Mouse (Mus musculus) adrenal gland, adult 18-20 months (tissue): ENCODE results near the gene Atp2a3. TPM values are rescaled to one million over a fixed set of nuclear protein-coding genes. Genes with fewer than 3 reads are reported as not detected.
A peak's percentile ranks its signal among the peaks of the same experiment; 100 is the strongest.

Experiments
- DNase-seq, 2 experiments: peaks; one replicate each; pipeline ENCODE4 v3.0.0; 2021 to 2022; ENCODE audit warnings: low spot score in 2 of 2
- total RNA-seq, 2 experiments: library from RNA; stranded (reverse); gene quantifications; 1 replicate in 1 of 2; 2 replicates in 1 of 2; pipeline ENCODE4 v1.2.3; 2021

The Atp2a3 gene
- total RNA-seq, 2 experiments from 2014 or later, result 8.6 to 10.2 TPM

DNA sequence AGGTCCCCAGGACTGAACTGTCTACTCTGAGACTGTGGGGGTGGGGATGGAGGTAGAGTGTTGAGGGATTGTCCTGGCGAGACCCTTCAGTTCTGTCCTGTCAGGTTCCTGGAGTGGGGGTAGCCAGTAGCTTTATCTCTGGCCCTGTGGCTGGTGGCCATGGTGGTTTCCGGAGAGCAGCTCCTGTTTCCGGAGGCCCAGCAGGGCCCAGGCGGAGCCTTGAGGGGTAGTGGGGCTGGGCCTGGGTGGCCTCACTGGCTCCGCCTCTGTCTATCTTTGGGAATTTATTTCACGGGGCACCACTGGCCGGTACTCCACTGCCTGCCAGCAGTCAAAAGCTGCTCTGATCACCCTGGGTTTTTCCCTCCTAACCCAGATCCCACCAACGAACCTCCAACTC, 37.8 kb downstream of the Atp2a3 start, which contains the start of gene P2rx1:
P2rx1 (plus strand) TSS at position 333 of the 400 bp plus-strand sequence.
- DNase-seq, result no peak

DNA sequence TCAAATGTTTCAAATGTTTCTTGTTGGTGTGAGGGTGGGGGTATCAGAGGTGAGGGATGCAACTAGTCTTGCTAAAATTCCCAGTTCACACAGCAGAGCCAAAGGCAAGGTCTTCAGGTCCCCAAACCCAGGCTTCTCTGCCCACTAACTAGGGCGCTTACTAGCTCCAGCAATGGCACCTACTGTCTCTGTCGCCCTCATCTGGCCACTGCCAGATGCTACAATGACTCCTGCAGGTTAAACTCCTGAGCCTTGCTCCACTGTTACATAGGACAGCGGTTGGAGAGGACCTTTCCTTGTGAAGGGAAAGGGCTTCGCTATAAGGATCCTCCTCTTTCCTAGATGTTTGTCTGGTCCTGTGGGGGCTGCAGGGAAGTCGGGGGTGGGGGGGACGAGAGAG, 40.1 kb downstream of the Atp2a3 start:
- DNase-seq, result peak; percentile 53 to 73

DNA sequence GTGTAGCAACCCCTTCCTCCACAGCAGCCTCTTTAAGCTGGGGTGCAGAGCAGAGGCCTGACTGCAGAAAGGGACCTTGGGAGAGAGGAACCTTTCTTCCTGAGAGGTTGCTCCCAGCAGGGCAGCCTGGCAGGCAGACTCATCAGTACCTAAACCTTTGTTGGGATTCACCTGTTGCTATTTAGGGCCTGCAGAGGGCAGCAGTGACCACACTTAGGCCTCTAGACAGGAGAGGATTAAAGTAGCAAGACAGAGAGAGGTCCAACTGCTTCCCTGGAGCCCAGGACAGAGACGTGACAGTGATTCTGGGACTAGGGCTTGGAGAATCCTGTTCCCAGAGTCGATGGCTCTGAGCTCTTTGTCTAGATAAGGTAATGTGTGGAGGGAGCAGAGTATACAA, 45.4 kb downstream of the Atp2a3 start:
- peak; percentile 44 to 50 for DNase-seq

DNA sequence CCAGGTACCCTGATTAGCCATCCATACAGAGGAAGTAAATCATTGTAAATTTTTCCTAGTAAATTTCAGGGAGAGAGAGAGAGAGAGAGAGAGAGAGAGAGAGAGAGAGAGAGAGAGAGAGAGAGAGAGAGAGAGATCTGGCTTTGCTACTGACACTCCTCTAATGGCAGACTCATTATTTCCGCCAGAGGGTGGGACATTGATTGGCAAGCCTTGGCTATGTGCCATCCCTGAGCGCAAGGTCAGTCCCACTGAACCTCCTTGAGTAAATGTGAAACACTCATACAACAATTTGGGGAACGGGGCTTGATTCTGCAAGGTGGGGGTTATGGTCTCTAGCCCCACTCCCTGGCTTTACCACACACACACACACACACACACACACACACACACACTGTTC, 46.1 kb downstream of the Atp2a3 start:
- DNase-seq, result no peak

DNA sequence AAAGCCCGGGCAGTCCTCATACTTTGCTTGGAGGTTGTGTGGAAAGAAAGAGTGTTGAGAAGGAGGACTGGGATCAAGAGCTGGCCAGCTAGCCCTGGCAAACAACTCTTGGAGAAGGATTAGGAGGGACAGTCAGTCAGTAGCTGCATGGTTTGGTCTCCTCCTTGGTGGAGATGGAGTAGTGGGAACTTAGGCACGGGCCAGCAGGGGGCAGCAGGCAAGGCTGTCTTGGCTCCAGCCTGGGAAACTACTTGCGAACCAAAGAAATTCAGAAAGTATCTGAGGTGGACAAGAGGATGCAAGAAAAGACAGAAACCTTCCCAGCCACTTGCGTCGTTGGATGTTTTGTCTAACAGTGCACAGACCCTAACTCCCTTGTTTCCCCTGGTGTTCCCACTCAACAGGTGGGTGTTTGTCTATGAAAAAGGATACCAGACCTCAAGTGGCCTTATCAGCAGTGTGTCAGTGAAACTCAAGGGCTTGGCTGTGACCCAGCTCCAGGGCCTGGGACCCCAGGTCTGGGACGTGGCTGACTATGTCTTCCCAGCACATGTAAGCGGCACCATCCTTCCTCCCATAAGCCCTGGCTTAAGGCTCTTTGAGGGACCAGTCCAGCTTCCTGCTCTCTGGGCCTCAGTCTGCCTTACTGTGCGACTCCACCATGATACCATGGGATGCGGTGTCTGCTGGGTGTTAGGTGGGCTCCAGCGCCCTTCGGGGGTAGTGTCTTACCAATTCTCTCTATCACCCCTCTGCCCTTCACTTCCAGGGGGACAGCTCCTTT, 46.9 kb downstream of the Atp2a3 start:
- peak; percentile 57 to 70 for DNase-seq

DNA sequence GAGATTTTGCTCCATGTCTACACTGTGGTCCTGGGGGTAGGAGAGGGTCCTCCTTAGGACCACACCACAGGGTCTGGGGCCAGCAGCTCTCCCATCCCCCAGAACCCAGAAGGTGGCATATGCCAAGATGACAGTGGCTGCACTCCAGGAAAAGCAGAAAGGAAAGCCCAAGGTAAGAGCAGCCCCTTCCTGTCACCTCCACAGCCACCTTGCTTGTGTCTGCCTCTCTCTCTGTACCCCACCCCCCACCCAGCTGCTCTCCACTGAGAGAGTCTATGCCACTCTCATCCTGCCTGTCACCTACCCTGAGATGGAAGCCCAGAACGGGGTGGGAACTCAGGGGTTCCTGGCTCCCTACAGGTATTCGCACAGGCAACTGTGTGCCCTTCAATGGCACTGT, 47.9 kb downstream of the Atp2a3 start:
- no peak for DNase-seq

DNA sequence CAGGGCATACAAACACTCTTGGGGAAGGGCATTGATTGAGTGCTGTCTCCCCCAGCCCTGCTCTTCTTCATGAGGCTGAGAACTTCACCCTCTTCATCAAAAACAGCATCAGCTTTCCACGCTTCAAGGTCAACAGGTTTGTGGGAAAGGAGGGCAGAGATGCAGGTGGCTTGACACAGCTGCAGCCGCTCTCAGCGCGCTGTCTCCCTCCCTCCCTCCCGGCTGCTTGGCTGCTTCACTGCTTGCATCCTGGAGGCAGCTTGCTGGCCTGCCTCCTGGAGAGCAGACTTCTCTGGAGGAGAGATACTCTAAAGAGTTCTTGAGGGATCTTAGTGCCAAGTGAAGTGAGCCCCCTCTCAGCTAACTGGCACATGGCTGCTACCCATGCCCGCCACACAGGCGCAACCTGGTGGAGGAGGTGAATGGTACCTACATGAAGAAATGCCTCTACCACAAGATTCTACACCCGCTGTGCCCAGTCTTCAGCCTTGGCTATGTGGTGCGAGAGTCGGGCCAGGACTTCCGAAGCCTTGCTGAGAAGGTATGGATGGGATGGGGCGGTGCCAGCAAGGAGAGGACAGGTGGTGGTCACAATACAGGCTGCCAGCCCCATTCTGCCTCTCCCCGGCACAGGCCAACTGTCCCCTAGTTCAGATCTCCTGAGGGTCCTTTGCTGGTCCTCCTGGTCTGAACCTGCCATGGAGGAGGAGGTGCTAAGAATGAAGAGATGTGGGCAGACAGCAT, 48.7 kb downstream of the Atp2a3 start:
- DNase-seq, result no peak

DNA sequence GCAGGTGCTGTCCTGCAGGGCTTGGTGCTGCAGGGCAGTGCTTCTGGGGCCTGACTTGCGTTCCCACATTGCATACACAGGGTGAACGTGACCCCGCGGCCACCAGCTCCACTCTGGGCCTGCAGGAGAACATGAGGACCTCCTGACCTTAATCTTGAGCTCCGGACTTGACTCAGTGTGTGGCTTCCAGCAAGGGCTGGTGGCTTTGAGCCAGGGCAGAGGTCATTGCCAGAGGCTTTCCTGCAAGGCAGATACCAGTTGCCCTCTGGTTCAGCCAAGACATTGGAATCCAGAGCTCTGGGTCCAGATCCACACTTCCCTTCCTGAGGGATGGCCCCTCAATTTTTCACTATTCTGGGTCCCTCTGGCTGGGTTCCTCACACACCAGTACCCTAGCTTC, 53.0 kb downstream of the Atp2a3 start:
- DNase-seq, result no peak

DNA sequence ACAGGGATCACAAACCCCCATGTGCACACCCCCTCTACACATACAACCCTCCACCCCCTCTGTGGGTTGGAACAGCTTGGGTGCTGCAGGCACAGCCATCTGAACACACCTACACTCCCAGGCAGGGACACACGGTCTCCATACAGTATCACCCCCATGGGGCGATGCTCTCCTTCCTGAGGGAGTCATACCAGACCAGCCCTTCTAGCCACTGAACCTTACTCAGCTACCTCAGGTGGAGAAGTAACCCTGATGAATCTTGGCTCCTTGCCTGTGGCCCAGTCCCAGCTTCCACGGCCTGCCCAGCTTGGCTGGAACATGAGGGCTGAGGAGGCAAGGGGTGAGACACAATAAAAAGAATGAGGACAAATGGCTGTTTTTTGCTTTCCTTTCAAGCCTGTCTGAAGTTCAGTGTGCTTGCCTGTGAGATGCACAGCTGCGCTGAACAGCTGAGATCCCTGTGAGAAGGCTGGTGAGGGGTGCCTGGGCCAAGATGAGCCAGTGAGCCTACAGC, 53.9 kb downstream of the Atp2a3 start:
- DNase-seq, result no peak

DNA sequence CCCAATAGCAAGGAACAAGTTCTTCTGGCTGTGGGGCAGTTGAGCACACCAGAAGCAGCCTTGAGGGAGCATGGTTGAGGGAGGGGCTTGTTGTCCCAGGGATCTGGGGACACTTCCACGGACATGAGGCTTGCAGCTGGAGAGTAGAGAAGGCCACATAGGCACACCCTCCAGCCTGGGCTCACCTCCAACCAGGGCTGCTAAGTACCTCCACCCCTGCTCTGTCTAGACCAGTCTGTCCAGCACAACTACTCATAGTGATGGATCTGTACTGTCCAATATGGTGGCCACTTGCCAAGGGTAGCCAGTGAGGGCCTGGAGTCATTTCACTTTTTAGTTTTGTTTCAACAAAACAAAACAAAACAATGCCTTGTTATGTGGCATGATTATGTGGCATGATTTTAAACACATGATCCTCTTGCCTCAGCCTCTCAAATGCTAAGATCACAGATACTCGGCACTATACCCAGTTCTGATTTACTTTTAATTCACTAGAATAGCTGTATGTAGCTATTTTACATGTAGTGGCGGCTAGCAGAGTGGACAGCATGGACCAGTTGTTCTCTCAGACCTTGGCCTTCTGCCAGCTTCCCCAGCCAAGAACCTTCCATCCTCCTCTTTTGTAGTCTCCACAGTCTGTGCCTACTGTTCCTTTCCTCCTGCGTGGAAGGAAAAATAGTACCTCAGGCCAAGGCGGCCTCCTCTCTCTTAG, 54.6 kb downstream of the Atp2a3 start:
- peak in 1 of 2 experiments; percentile 54 for DNase-seq

DNA sequence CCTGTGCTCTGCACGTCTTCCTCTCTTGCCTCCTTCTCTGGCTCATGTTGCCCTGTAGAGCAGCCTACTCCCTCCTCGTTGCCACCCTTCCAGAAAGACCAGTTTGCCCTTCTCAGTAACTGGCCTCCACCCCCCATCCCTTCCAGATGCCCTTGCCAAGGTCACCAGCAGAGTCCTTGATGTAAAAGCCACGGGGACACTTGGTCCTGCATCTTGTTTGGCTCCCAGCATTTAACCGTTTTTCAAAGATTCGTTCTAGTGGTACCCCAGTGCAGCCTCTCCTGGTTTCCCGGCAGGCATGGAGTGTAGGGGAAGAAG, 55.1 kb downstream of the Atp2a3 start:
- no peak for DNase-seq

DNA sequence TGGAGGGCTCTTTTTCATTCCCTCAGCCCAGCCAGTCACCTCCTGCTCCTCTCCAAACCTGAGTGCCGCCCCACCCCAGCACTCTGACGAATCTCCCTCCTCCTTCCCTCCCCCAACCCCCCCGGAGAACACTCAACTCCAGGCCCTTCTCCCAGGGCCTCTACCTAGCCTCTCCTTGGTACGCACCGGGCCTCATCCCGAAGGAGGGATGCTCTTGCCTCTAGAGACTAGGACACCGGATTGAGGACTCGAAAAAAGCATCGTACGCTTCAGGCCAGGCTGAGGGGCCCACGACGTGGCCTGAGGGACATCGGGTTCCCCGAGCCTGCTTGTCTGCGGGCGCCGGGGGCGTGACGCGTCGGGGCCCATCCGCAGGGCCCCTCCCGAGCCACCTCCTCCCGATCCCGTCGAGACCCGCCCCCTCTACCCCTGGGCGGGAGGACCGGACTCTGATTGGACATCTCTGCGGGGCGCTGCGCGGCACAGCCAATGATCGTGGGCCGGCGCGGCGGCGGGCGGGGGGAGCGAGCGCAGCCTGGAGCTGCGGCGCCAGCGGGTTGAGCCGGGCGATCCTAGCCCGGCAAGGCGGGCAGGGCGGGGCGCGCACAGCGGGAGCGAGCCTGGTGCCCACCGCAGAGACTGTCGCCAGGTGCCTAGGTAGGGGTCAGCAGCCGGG, 57.6 kb downstream of the Atp2a3 start, which contains the start of gene Camkk1:
Camkk1 (plus strand) TSS at position 538 of the 676 bp plus-strand sequence.
- peak; percentile 92 to 94 for DNase-seq

DNA sequence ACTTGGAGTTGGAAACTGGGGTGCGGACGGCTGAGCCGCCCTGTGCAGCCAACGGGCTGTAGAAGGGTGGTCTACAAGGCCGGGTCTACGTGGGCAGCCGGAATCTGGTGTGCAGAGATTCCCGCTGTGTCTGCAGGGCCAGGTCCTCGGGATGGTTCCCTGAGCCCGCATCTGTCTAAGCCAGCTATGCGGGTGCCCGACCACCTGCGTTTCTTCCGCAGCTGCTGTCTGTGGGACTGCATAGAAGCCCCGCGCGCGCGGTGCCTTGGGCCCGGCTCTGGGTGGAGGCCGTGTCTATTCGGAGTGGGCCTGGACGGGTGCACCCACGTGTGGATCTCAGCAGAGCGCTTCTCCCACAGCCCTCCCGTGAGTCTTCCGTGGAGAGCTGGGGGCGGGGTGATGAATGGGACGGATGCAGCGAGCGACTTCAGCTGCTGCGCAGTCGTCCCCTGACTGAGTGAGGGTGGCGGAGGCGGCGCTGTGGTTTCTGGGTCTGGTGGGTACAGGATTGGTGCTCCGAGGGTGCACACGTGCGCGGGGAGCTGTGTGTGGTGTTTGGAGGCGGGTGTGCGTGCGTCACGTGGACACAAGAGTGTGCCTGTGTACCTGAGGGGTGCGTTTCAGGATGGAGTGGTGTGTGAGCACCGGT, 58.3 kb downstream of the Atp2a3 start:
- DNase-seq, result peak in 1 of 2 experiments; percentile 38

DNA sequence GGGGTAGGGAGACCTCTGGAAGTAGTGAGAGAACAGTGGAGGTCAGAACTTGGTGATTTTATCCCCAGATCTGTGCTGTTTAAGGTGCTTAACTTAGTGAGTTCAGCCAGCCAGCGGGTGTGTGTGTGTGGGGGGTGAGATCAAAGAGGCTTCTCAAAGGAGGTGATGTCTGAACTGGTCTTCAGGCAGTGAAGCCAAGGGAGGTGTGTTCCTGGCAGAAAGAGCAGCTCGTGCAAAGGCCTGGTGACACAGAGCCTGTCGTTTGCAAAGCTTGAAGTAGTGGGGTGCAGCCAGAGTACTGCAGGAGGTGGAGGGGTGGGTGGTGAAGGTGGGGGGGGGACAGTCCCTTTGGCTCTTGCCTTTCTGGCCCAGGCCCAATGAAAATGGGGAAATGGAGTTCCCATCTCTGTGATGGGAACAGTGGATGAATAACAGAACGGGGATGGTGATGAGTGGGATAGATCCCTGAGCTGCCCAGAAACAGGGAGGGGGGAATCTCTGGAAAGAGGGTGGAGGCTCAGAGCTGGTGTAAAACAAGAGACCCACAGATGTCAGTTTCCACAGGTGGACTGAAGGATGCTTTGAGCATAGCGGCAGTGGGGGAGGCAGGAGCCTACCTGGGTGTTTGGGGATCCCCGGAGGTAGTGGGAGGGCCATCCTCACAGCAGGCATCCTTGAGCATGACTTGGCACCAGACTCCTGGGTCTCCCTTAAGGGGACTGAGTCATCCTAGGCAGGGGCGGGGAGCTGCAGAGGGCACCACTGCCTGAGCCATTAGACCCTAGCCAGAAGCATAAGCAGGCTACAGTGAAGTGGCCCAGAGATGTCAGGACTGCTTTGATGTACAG, 60.2 kb downstream of the Atp2a3 start:
- DNase-seq, result peak in 1 of 2 experiments; percentile 47

DNA sequence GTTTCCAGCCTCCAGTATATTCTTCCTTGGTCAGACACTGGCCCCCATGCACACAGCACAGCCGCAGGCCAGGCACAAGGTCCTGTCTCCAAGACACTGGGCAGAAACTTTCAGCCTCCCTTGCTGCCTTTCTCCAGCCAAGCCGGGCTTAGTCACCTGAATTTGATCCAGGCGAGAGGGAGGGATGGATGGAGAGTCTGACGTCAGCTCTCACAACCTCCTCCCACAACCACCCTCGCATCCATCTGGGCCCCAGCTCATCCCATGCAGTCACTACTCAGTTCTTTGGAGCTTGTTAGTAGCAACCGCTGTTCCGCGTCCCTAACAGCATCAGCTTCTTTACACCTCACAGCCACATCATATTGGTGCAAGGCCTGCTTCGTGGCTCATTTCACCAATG, 62.1 kb downstream of the Atp2a3 start:
- no peak for DNase-seq

DNA sequence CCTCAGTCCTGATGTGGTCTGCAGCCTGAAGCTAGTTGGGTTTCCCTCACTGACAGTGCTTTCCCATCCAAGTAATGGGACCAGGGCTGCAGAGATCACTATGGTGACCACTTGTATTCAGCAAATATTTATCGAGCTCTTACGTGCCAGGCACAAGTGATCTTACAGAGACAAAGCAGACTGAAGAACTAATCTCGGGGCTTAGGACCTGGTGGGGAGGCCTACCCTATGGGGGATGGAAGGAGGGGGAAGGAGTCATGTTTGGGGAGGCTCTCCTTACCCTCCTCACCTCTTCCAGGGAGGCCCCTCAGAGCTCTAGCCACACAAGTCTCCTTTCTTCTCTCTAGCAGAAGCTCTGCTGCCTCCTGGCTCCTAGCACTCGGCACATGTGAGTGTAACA, 62.9 kb downstream of the Atp2a3 start:
- no peak for DNase-seq

DNA sequence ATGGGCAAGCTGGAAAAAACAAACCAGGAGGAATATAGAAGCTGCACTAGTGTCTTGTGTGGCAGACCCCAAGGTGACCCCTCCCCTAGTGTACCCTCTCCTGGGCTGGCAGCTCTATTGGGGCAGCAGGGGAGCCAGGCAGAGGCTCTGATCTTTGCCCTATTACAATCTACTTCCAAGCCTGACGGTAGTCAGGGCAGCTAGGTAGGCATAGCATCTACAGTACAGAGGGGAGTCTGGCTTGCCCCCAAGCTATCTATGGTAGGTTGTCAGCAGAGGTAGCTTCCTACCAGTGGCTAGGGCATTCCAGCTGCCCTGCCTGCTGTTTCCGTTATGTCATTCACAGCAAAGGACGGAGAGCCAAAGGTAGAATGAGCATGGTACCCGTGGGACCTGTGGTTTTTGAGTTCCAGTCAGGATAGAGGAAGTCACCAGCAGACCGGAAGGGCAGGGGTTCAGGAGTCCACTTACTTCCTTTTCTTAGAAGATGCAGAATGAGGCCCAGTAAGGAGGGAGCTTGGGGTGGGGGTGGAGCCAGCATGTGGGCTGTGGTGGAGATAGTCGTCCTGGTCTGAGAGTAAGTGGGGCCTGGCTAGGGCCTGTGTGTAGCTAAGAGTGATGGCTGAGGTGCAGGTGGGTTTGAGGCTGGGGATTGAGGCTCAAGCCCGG, 63.4 kb downstream of the Atp2a3 start:
- no peak for DNase-seq

DNA sequence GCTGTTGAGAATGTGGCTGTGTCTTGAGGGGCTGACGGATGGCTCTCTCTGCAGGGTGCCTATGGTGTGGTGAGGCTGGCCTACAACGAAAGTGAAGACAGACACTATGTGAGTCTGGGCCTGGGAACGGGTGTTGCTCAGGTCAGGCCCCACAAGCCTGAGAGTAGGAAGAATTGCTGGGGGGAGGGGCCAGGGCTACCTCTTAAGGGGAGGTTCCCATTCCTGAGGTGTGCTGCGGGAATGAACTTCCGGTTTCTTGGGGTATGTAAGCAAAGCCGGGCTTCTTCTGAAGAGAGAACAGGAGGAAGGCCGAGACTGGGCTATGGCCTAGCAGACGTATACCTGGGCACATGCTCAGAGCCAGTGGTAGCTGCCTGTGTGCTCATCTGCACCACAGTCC, 66.0 kb downstream of the Atp2a3 start:
- no peak for DNase-seq
